Mouse (Mus musculus): ENCODE data around the gene Vac14. TPM values are rescaled to one million over a fixed set of nuclear protein-coding genes. Genes with fewer than 3 reads are reported as not detected.
A peak's percentile ranks its signal among the peaks of the same experiment; 100 is the strongest.

Vac14 gene
- total RNA-seq, 1 experiment from 2014 or later, result 19.8 TPM

DNA sequence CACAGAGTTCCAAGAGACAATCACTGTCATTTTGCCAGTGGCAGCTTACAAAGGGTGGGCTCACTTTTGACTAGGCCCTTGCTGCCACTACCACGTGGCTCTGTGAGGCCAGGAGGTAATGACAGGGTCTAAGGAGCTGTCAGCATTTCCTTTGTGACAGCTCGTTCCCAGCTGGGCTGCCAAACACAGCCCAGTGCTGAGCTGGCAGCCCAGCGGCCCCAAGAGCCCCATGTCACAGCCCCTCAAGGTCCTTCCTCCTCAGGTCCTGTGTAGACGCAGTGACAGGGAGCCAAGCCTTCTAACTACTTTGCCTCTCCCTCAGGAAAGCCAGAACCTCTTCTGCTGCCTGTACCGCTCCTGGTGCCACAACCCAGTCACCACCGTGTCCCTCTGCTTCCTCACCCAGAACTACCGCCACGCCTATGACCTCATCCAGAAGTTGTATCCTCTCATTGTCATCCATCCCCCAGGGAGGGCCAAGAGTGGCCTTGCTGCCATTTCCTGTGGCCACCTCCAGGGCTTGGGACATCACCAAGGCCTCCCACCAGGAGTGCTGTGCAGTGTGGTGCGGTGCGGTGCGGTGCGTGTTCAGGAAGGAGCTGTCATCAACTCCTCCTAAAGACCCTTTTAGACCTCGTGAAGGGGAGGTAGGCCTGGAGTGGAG is 93.0 kb downstream of the Vac14 start:
- ATAC-seq (replicated peaks; ENCODE audit: low read depth, poor library complexity, severe bottlenecking), result no peak

DNA sequence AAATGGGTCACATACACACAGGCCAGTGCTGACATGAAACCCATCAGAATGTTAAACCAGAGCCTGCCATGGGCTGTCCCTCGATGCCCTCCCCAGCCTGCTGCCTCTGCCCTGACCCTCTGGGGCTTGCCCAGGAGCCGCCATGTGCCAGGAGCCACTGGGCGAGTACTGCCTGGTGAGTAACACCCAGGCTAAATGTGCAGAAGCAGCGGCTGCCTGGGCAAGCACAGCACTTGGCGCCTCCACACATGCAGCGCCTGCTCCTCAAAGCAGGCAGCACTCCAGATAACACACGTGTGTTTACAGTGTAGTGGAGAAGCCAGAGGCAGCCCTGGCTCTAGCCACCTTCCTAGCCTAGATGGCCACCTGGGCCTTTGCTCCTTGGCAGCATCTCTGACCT is 94.7 kb downstream of the Vac14 start:
- no peak for ATAC-seq (replicated peaks; ENCODE audit: low read depth, poor library complexity, severe bottlenecking)

GRCm38 (mm10) chr8:110714827-110715519 is 96.6 kb downstream of the Vac14 start:
- ATAC-seq (replicated peaks; ENCODE audit: low read depth, poor library complexity, severe bottlenecking), result no peak

GRCm38 (mm10) chr8:110716075-110716474 is 97.7 kb downstream of the Vac14 start:
- no peak for ATAC-seq (replicated peaks; ENCODE audit: low read depth, poor library complexity, severe bottlenecking)

DNA sequence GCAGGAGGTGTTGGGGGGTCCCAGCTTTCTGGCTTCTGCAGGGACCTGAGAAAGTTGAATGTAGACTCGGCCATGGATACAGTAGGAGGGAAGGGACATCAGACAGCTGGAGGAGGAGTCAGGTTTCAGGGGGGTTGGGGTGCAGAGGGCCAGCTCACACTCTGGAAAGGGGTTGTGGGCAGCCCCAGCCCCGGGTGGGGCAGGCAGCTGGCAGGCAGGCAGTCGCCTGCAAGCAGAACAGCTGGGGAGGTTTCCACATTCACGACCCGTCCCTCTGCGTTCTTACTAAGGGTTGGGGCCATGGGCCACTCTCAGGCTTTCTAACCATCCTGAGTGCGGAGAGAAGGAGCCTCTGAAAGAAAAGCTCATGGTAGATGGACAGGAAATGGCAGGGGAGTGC is 98.7 kb downstream of the Vac14 start:
- no peak for ATAC-seq (replicated peaks; ENCODE audit: low read depth, poor library complexity, severe bottlenecking)

DNA sequence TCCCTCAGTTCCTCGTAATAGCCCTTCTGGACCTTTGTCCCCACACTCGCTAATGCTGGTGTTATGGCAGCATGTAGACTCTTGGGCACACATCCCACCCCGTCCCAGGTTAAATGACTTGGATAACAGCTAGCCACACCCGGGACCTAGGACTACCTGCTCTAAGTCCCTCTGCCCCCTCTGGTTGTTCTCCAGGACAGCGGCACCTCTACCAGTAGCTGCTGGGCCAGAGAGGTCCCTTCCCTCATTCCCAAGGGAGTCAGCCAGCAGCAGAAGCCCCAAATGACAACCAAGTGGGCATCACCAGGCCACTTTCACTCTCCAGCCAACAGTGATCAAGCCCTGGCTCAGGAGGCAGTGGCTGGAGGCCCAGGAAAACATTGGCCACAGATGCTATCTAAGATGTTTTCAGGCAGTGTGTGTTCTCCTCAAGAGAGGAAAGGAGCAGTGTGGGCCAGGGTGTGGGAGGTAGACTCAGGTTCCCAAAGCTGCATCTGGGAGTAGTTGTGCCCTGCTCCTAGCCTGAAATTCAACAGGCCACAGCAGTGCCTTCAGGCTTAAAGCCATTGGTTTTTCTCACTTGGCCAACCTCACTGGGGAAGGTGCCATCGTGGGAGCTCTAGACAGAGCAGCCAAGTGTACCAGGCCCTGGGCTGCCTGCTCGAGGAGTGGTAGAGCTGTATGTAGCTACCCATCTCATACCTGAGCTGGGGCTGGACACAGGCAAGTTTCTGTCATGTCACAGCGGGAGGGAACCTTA is 100.0 kb downstream of the Vac14 start:
- ATAC-seq (replicated peaks; ENCODE audit: low read depth, poor library complexity, severe bottlenecking), result no peak

GRCm38 (mm10) chr8:110718969-110719670 is 100.7 kb downstream of the Vac14 start:
- ATAC-seq (replicated peaks; ENCODE audit: low read depth, poor library complexity, severe bottlenecking), result peak; percentile 51

DNA sequence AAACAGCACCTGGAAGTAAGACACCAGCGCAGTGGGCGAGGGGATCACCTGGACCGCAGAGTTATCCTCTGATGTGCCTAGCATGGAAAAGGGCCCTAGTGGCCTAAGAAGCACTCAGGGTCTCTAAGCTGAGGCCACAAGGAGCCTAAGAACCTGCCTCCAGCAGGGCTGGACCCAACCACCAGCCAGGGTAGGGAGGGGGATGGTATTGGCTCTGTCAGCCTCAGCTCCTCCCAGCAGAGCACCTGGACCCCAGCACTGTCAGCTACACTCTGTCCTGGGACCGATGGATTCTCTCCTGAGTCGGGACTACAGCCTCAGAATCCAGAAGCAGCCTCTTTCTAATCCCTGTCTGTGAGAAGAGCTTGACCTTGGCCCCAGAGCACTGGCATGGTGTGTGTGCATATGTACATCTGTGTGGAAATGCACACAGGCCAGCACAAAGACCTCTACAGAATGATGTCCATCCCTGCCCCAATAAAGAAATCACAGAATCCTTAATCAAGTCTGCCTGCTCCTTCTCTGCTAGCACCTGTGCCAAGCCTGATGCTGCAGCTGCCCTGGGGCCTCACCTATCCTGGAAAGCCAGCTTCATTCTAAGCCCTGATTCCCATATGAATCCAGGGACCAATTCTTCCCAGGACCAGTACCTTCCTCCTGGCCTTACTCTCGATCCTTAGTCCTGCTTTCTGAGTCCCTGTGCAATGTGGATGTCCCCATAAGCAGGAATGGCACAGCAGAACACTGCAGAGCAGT is 101.7 kb downstream of the Vac14 start:
- no peak for ATAC-seq (replicated peaks; ENCODE audit: low read depth, poor library complexity, severe bottlenecking)

DNA sequence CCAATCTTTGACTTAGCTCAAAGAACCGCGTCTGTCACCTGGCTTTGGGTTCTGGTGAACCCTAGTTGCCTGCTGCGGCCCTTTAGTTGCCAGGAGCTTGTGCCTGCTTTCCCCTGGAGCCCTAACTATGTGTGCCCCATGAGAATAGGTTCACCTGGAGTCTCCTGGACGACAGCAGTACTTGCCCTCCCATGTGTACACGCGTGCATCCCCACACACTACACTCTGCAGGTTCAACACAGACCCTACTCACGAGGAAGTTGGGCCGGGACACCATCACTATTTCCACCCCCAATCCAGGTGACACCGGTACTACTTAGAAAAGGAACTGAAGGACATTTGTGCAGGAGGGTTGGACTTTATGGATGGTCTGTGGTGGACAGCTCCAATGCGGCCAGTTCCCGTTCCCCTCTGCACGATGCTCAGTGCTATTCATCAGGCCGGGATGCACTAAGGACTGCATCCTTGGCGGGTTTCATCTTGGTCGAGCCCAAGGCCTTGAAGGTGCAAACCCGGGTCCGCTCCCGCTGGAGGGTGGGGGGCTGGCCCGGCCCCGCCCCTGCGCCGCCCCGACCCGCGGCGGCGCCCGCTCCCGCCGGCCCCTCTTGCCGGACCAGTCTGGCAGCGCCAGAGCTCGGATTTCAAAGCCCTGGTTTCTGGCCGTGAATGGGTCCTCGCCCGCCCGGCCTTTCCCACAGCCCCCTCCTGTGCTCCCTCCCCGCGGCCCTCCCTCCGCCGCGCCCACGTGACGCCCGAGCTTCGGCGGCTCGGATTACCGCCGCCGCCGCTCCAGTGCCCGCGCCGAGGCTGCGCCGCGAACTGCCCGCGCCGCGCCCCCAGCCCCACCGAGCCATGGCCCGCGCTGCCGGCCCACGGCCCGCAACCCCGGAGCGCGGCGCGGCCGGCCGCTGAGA is 102.6 kb downstream of the Vac14 start, which contains the start of gene Mtss1l:
Gene Mtss1l (plus strand): TSS at position 792 of the 914 bp plus-strand sequence.
- ATAC-seq (replicated peaks; ENCODE audit: low read depth, poor library complexity, severe bottlenecking), result peak; percentile 48

GRCm38 (mm10) chr8:110721606-110722413 is 103.4 kb downstream of the Vac14 start:
- peak; percentile 31; the same call in 1 of the 2 replicates for ATAC-seq (replicated peaks; ENCODE audit: low read depth, poor library complexity, severe bottlenecking)

DNA sequence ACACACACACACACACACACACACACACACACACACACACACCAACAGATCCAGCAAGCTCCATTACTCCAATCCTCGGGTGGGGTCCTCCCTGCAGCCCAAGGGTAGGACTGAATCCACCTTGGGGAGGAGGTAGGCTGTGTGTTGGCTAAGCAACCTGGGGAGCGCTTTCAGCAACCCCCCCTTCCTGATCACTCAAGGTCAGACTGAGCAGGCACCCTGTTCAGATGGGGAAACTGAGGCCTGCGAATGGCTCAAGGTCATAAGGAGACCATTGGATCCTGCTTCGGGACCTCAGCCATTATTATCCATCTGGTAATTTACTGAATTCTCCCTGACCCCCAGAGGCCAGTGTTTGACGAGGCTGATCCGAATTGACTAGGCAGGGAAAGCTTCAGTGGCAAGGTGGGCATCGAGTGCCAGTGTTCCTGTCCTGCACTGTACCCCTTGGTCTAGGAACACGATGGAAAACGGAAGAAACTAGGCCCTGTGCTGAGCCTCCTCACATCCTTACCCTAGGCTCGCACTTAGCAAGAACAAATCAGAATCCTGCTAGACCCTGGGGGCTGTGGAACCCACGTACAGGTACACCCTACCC is 104.1 kb downstream of the Vac14 start:
- no peak for ATAC-seq (replicated peaks; ENCODE audit: low read depth, poor library complexity, severe bottlenecking)

DNA sequence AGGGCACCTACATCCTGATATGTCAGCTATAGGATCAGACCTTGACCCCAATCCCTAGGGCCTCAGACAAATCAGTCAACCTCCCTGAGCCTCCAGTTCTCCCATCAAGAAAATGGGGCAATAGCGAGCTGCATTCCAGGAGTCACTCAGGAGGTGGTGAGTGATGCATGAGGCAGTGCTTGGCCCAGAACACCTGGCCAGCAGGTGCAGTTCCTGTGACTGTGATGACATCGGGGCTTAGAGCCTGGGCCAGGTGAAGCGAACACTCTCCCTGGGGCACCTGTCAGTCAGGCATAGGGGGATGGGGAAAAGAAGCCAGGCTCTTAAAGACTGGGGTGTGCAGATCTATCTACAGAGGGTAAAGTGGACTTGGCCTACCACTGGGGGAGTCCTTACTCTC is 106.1 kb downstream of the Vac14 start:
- no peak for ATAC-seq (replicated peaks; ENCODE audit: low read depth, poor library complexity, severe bottlenecking)

DNA sequence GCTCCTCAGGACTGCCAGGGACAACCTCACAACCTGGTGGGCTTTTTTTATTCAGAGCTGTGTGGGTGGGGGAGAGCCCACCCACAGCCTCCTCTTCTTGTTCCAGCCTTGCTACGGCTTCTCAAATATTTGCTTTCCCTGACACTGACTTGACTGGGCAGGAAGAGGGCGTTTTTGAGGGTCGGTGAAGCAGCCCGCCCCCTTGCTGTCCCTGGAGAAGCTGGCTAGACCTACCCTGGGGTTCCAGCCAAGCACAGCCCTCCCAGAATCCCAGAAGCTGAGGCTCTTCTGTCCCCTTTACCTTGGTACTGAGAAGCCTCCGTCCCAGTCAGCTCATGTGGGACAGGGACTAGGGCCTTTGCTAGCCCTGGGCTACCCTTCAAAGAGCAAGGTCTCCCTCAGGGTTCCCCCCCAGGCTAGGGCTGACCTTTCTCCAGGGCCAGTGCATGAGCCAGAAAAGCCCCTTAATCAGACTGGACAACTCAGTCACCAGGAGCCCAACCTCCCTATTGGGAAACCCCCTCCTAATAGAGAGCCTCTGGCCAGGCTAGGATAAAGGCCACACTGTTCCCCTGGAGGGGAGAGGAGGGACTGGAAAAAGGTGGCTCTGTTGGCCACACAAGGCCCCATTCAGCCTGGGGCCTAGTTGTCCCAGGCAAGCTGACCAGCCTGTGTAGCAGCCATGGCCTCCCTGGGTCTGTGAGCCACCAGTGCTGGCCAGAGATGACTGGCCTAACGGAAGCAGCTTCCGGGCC is 106.9 kb downstream of the Vac14 start:
- ATAC-seq (replicated peaks; ENCODE audit: low read depth, poor library complexity, severe bottlenecking), result no peak

GRCm38 (mm10) chr8:110726893-110727292 is 108.5 kb downstream of the Vac14 start:
- peak; percentile 59 for ATAC-seq (replicated peaks; ENCODE audit: low read depth, poor library complexity, severe bottlenecking)

GRCm38 (mm10) chr8:110731346-110731859 is 113.0 kb downstream of the Vac14 start:
- no peak for ATAC-seq (replicated peaks; ENCODE audit: low read depth, poor library complexity, severe bottlenecking)

- ATAC-seq (replicated peaks; ENCODE audit: low read depth, poor library complexity, severe bottlenecking), result no peak
Measured at GRCm38 (mm10) chr8:110733036-110733435, 114.7 kb downstream of the Vac14 start.

Data from common myeloid progenitor, adult 5-6 weeks (primary cell).